Mouse (Mus musculus): Measurements from ENCODE around the gene Cacnb2. TPM values are rescaled to one million over a fixed set of nuclear protein-coding genes. Genes with fewer than 3 reads are reported as not detected.

The Cacnb2 gene
- total RNA-seq, 1 experiment from 2014 or later, result 68.9 TPM

GRCm38 (mm10) chr2:14774857-14775495 is 172.1 kb downstream of the Cacnb2 start:
- no peak for DNase-seq

GRCm38 (mm10) chr2:14787983-14788382 is 185.1 kb downstream of the Cacnb2 start:
- no peak for DNase-seq

GRCm38 (mm10) chr2:14801446-14802046 is 198.7 kb downstream of the Cacnb2 start:
- no peak for DNase-seq

GRCm38 (mm10) chr2:14807650-14808347 is 204.9 kb downstream of the Cacnb2 start:
- no peak for DNase-seq

- DNase-seq, result no peak
These were observed 212.1 kb downstream of the Cacnb2 start for GRCm38 (mm10) chr2:14814977-14815376.

GRCm38 (mm10) chr2:14818651-14819050 is 215.8 kb downstream of the Cacnb2 start:
- DNase-seq, result no peak

- peak; percentile 31 for DNase-seq
These were observed 218.1 kb downstream of the Cacnb2 start for GRCm38 (mm10) chr2:14820946-14821345.

GRCm38 (mm10) chr2:14823105-14823504 is 220.2 kb downstream of the Cacnb2 start:
- DNase-seq, result no peak

GRCm38 (mm10) chr2:14823816-14824348 is 221.0 kb downstream of the Cacnb2 start:
- no peak for DNase-seq

GRCm38 (mm10) chr2:14825146-14825545 is 222.3 kb downstream of the Cacnb2 start:
- no peak for DNase-seq

- no peak for DNase-seq
These were observed 226.6 kb downstream of the Cacnb2 start for GRCm38 (mm10) chr2:14829451-14829850.

- no peak for DNase-seq
These were observed 228.4 kb downstream of the Cacnb2 start for GRCm38 (mm10) chr2:14831308-14831707.

- DNase-seq, result no peak
These were observed 231.9 kb downstream of the Cacnb2 start for GRCm38 (mm10) chr2:14834700-14835317.

GRCm38 (mm10) chr2:14841272-14841671 is 238.4 kb downstream of the Cacnb2 start:
- no peak for DNase-seq

GRCm38 (mm10) chr2:14846727-14847126 is 243.8 kb downstream of the Cacnb2 start:
- DNase-seq, result no peak

GRCm38 (mm10) chr2:14847188-14847587 is 244.3 kb downstream of the Cacnb2 start:
- DNase-seq, result no peak

GRCm38 (mm10) chr2:14850831-14851230 is 247.9 kb downstream of the Cacnb2 start:
- DNase-seq, result no peak

- DNase-seq, result no peak
These were observed 248.5 kb downstream of the Cacnb2 start for GRCm38 (mm10) chr2:14851383-14851782.

- no peak for DNase-seq
These were observed 251.2 kb downstream of the Cacnb2 start for GRCm38 (mm10) chr2:14854054-14854453.

- no peak for DNase-seq
These were observed 255.4 kb downstream of the Cacnb2 start for GRCm38 (mm10) chr2:14858301-14858700.

- no peak for DNase-seq
These were observed 257.5 kb downstream of the Cacnb2 start for GRCm38 (mm10) chr2:14860350-14860749.

- no peak for DNase-seq
These were observed 258.7 kb downstream of the Cacnb2 start for GRCm38 (mm10) chr2:14861613-14862012.

- DNase-seq, result no peak
These were observed 260.1 kb downstream of the Cacnb2 start for GRCm38 (mm10) chr2:14862981-14863380.
